Mouse (Mus musculus): ENCODE measurements around the gene Polr3b.

Gene Polr3b

GRCm38 (mm10) chr10:84760118-84761111 lies 138.3 kb downstream of the Polr3b start:
- DNase-seq (ENCODE audit: low read depth, low spot score): no peak

- no peak for DNase-seq (ENCODE audit: low read depth, low spot score)
These were observed 146.7 kb downstream of the Polr3b start for GRCm38 (mm10) chr10:84768766-84769165.

- peak; percentile 62 for DNase-seq (ENCODE audit: low read depth, low spot score)
These were observed 150.5 kb downstream of the Polr3b start for GRCm38 (mm10) chr10:84772380-84773130.

- no peak for DNase-seq (ENCODE audit: low read depth, low spot score)
These were observed 151.8 kb downstream of the Polr3b start for GRCm38 (mm10) chr10:84773889-84774288.

GRCm38 (mm10) chr10:84774573-84774972 lies 152.5 kb downstream of the Polr3b start:
- DNase-seq (ENCODE audit: low read depth, low spot score): peak; percentile 85
